Mouse (Mus musculus) CH12.LX (cell line): Measurements from ENCODE around the gene Ddah1. TPM values are rescaled to one million over a fixed set of nuclear protein-coding genes. Genes with fewer than 3 reads are reported as not detected.

Experiments
- DNase-seq: peaks from one replicate; pipeline ENCODE4 v3.0.0-alpha.2; 2013; ENCODE audit errors: extremely low read depth
- H3K27ac ChIP-seq: 2 replicates; pipeline ENCODE4 v1.5.1; 2012; ENCODE audit warnings: low read depth, mild to moderate bottlenecking, control low read depth, moderate library complexity; ENCODE audit not compliant: insufficient read depth
- H3K27me3 ChIP-seq: replicated peaks from 2 replicates; pipeline ENCODE3; 2012; ENCODE audit warnings: inconsistent platforms
- H3K36me3 ChIP-seq, 2 experiments: replicated peaks in 1 of 2; 2 replicates each; pipeline versions ENCODE3 to v1.6.1; 2012; ENCODE audit warnings: inconsistent platforms in 1 of 2, low read length in 1 of 2, mild to moderate bottlenecking in 1 of 2, mixed read lengths in 1 of 2, moderate library complexity in 1 of 2; ENCODE audit not compliant: control insufficient read depth in 1 of 2, insufficient read depth in 1 of 2
- H3K4me1 ChIP-seq, 2 experiments: 2 replicates each; pipeline ENCODE4 v1.6.1; 2012; ENCODE audit warnings: inconsistent platforms in 1 of 2, moderate library complexity in 1 of 2; ENCODE audit not compliant: insufficient read depth in 2 of 2, control insufficient read depth in 1 of 2
- H3K4me2 ChIP-seq: 2 replicates; pipeline ENCODE4 v1.6.1; 2012; ENCODE audit warnings: low read depth, mild to moderate bottlenecking, control low read depth; ENCODE audit not compliant: poor library complexity, insufficient read depth, severe bottlenecking
- H3K4me3 ChIP-seq, 3 experiments: fragments of 150-350 bp in 1 of 3; sonication (generic) in 1 of 3; replicated peaks in 1 of 3; 2 replicates each; pipeline versions ENCODE3 to v1.5.1; 2011 to 2012; ENCODE audit warnings: low read depth in 2 of 3, low read length in 2 of 3, mild to moderate bottlenecking in 2 of 3, moderate library complexity in 2 of 3, control low read depth in 1 of 3, improper control_type of control experiment in 1 of 3, inconsistent platforms in 1 of 3, mixed read lengths in 1 of 3; ENCODE audit not compliant: poor library complexity in 1 of 3
- H3K79me2 ChIP-seq: replicated peaks from 2 replicates; pipeline ENCODE4 v1.6.1; 2012; ENCODE audit warnings: mild to moderate bottlenecking, moderate library complexity; ENCODE audit not compliant: control insufficient read depth, poor library complexity, insufficient read depth, severe bottlenecking; ENCODE audit errors: extremely low read depth
- H3K9ac ChIP-seq: 2 replicates; pipeline ENCODE4 v1.6.1; 2012; ENCODE audit warnings: low read depth, mild to moderate bottlenecking, control low read depth, moderate library complexity; ENCODE audit not compliant: insufficient read depth
- H3K9me3 ChIP-seq: replicated peaks from 2 replicates; pipeline ENCODE3; 2012; ENCODE audit warnings: low read length, inconsistent platforms, mixed read lengths
- CHD1 ChIP-seq: IDR thresholded peaks from 2 replicates; pipeline ENCODE4 v1.6.1; 2012; ENCODE audit warnings: low read depth, low read length, improper control_type of control experiment, inconsistent platforms
- CHD2 ChIP-seq: IDR thresholded peaks from 2 replicates; pipeline ENCODE4 v1.6.1; 2011; ENCODE audit warnings: low read length, improper control_type of control experiment
- CTCF ChIP-seq, 2 experiments: IDR thresholded peaks in 1 of 2; conservative IDR thresholded peaks in 1 of 2; 2 replicates each; pipeline ENCODE4 v1.5.1; 2011 to 2012; ENCODE audit warnings: low read depth in 2 of 2, low read length in 2 of 2, improper control_type of control experiment in 1 of 2, inconsistent platforms in 1 of 2, mild to moderate bottlenecking in 1 of 2, moderate library complexity in 1 of 2
- E2F4 ChIP-seq: IDR thresholded peaks from 2 replicates; pipeline ENCODE4 v1.6.1; 2011; ENCODE audit warnings: low read depth, low read length, improper control_type of control experiment; ENCODE audit not compliant: insufficient replicate concordance
- ELF1 ChIP-seq: IDR thresholded peaks from 2 replicates; pipeline ENCODE4 v1.6.1; 2014; ENCODE audit warnings: low read depth, mild to moderate bottlenecking, inconsistent platforms, low read length, improper control_type of control experiment
- EP300 ChIP-seq: IDR thresholded peaks from 2 replicates; pipeline ENCODE4 v1.6.1; 2011; ENCODE audit warnings: low read length, improper control_type of control experiment
- ETS1 ChIP-seq: conservative IDR thresholded peaks from 2 replicates; pipeline ENCODE4 v1.6.1; 2012; ENCODE audit warnings: low read depth, mild to moderate bottlenecking, inconsistent platforms, low read length, improper control_type of control experiment, moderate library complexity
- IRF4 ChIP-seq: IDR thresholded peaks from 2 replicates; pipeline ENCODE4 v1.6.1; 2014; ENCODE audit warnings: low read depth, mild to moderate bottlenecking, inconsistent platforms, low read length, improper control_type of control experiment
- JUN ChIP-seq: IDR thresholded peaks from 2 replicates; pipeline ENCODE4 v1.6.1; 2011; ENCODE audit warnings: low read depth, mild to moderate bottlenecking, low read length, improper control_type of control experiment, moderate library complexity; ENCODE audit not compliant: insufficient read depth
- JUND ChIP-seq: conservative IDR thresholded peaks from 2 replicates; pipeline ENCODE4 v1.6.1; 2011; ENCODE audit warnings: low read depth, low read length, improper control_type of control experiment
- MAFK ChIP-seq: IDR thresholded peaks from 2 replicates; pipeline ENCODE4 v1.6.1; 2011; ENCODE audit warnings: low read length, improper control_type of control experiment; ENCODE audit not compliant: insufficient replicate concordance
- MAX ChIP-seq: IDR thresholded peaks from 2 replicates; pipeline ENCODE4 v1.6.1; 2011; ENCODE audit warnings: low read length, improper control_type of control experiment
- MEF2A ChIP-seq: IDR thresholded peaks from 2 replicates; pipeline ENCODE4 v1.6.1; 2014; ENCODE audit warnings: low read depth, mild to moderate bottlenecking, inconsistent platforms, low read length, improper control_type of control experiment, borderline replicate concordance
- MXI1 ChIP-seq: IDR thresholded peaks from 2 replicates; pipeline ENCODE4 v1.6.1; 2011; ENCODE audit warnings: mild to moderate bottlenecking, low read depth, low read length, improper control_type of control experiment
- NELFE ChIP-seq: IDR thresholded peaks from 2 replicates; pipeline ENCODE4 v1.6.1; 2011; ENCODE audit warnings: low read depth, low read length, improper control_type of control experiment
- NRF1 ChIP-seq: IDR thresholded peaks from 2 replicates; pipeline ENCODE4 v1.6.1; 2014; ENCODE audit warnings: low read depth, mild to moderate bottlenecking, inconsistent platforms, low read length, improper control_type of control experiment, moderate library complexity
- PAX5 ChIP-seq: IDR thresholded peaks from 2 replicates; pipeline ENCODE4 v1.6.1; 2012; ENCODE audit warnings: low read length, inconsistent platforms, mixed read lengths
- POLR2A ChIP-seq: IDR thresholded peaks from 2 replicates; pipeline ENCODE4 v1.6.1; 2011; ENCODE audit warnings: low read depth, mild to moderate bottlenecking, improper control_type of control experiment, low read length
- POLR2AphosphoS2 ChIP-seq: IDR thresholded peaks from 2 replicates; pipeline ENCODE4 v1.6.1; 2011; ENCODE audit warnings: low read depth, low read length, improper control_type of control experiment
- SIN3A ChIP-seq: IDR thresholded peaks from 2 replicates; pipeline ENCODE4 v1.6.1; 2012; ENCODE audit warnings: low read length, improper control_type of control experiment, inconsistent platforms
- SMC3 ChIP-seq: IDR thresholded peaks from 2 replicates; pipeline ENCODE4 v1.6.1; 2011; ENCODE audit warnings: low read depth, low read length, improper control_type of control experiment
- USF2 ChIP-seq: conservative IDR thresholded peaks from 2 replicates; pipeline ENCODE4 v1.6.1; 2011; ENCODE audit warnings: low read depth, low read length, improper control_type of control experiment
- ZC3H11A ChIP-seq: IDR thresholded peaks from 2 replicates; pipeline ENCODE4 v1.6.1; 2012; ENCODE audit warnings: low read depth, mild to moderate bottlenecking, inconsistent platforms, low read length, improper control_type of control experiment
- ZKSCAN1 ChIP-seq: IDR thresholded peaks from 2 replicates; pipeline ENCODE4 v1.6.1; 2012; ENCODE audit warnings: low read depth, inconsistent platforms, low read length, improper control_type of control experiment, borderline replicate concordance
- ZMIZ1 ChIP-seq: IDR thresholded peaks from 2 replicates; pipeline ENCODE4 v1.6.1; 2012; ENCODE audit warnings: low read depth, mild to moderate bottlenecking, inconsistent platforms, low read length, improper control_type of control experiment
- ZNF384 ChIP-seq: IDR thresholded peaks from 2 replicates; pipeline ENCODE4 v1.6.1; 2012; ENCODE audit warnings: low read depth, low read length, improper control_type of control experiment, inconsistent platforms
- dilution Hi-C: fragments of 300-500 bp; cut with MboI; formaldehyde crosslinking; loops from 2 replicates; pipeline ENCODE4 v1.14.3; 2020; ENCODE audit warnings: low sequenced_read_pairs; ENCODE audit not compliant: extremely low pct_unique_long_range_greater_than_20kb, extremely low pct_ligation_motif_present
- in situ Hi-C: fragments of 300-500 bp; cut with MboI; formaldehyde crosslinking; loops from 3 replicates; pipeline ENCODE4 v1.14.3; 2019; ENCODE audit warnings: low sequenced_read_pairs, low pct_ligation_motif_present, low pct_unique_long_range_greater_than_20kb, mixed read lengths
- polyA plus RNA-seq: library from polyadenylated mRNA; unstranded; fragments of >175 nt; gene quantifications from 2 replicates; pipeline ENCODE4 v1.2.1, GENCODE M21; 2012; ENCODE audit warnings: low read depth; ENCODE audit not compliant: insufficient read length
- total RNA-seq, 2 experiments: library from RNA; depleted of rRNA; stranded (reverse); fragments of 300-350 nt in 1 of 2; fragments of >200 nt in 1 of 2; gene quantifications; 2 replicates each; pipeline ENCODE4 v1.2.3; 2012 to 2014

The Ddah1 gene
- total and polyA plus RNA-seq, 3 experiments: not detected

- dilution Hi-C loops (no loop called here), in situ Hi-C loops (no loop called here)
- no peak overlapping the region for H3K9ac ChIP-seq
- H3K79me2 ChIP-seq: no peaks in the 10 kb centered on the region
- no peaks in the 10 kb centered on the region for H3K36me3 ChIP-seq
- H3K27me3 ChIP-seq: no peaks in the 10 kb centered on the region
- H3K9me3 ChIP-seq: peaks cover 3% of the 10 kb centered on the region
- H3K4me1 ChIP-seq: no peaks in the 10 kb centered on the region
- H3K4me3 ChIP-seq: no peak overlapping the region
- TF ChIP-seq SMC3 (no peak), USF2 (no peak), IRF4 (no peak), CHD1 (no peak), MXI1 (no peak)
- H3K27ac ChIP-seq: no peak overlapping the region
- DNase-seq: no peak
- H3K4me2 ChIP-seq: no peak overlapping the region
Observed at GRCm38 (mm10) chr3:145790233-145790632, 31.8 kb downstream of the Ddah1 start.

- Histone ChIP-seq H3K4me1 (no peaks in the 10 kb centered on the region), H3K79me2 (no peaks in the 10 kb centered on the region), H3K4me2 (no peak overlapping the region), H3K9me3 (peaks cover 3% of the 10 kb centered on the region), H3K27me3 (no peaks in the 10 kb centered on the region), H3K9ac (no peak overlapping the region), H3K27ac (no peak overlapping the region), H3K36me3 (no peaks in the 10 kb centered on the region), H3K4me3 (no peak overlapping the region)
- dilution Hi-C loops (no loop called here), in situ Hi-C loops (no loop called here)
- TF ChIP-seq JUN (no peak), EP300 (no peak), ZC3H11A (no peak), ELF1 (no peak), SMC3 (no peak), ZMIZ1 (no peak), POLR2A (no peak), CTCF (conservative IDR thresholded peaks at IDR 0.05 in 1 of 2, IDR thresholded peaks at IDR 0.05 in 1 of 2; ENCODE audit: low read depth in 2 of 2, low read length in 2 of 2) (no peak), MAX (no peak), NELFE (no peak), POLR2AphosphoS2 (no peak)
- DNase-seq: no peak
Observed at GRCm38 (mm10) chr3:145790709-145791108, 32.2 kb downstream of the Ddah1 start.

- dilution Hi-C loops (no loop called here), in situ Hi-C loops (no loop called here)
- Histone ChIP-seq H3K4me3 (no peak overlapping the region), H3K9ac (no peak overlapping the region), H3K4me2 (no peak overlapping the region), H3K9me3 (peaks cover 3% of the 10 kb centered on the region), H3K4me1 (no peaks in the 10 kb centered on the region; a peak in 1 of 4 replicates), H3K27me3 (no peaks in the 10 kb centered on the region), H3K27ac (no peak overlapping the region), H3K79me2 (no peaks in the 10 kb centered on the region), H3K36me3 (no peaks in the 10 kb centered on the region)
- TF ChIP-seq SIN3A (no peak), IRF4 (no peak), POLR2A (no peak), JUND (no peak), ELF1 (no peak), E2F4 (no peak), ETS1 (no peak), NRF1 (no peak), MXI1 (no peak), MEF2A (no peak), ZKSCAN1 (no peak), MAFK (no peak), SMC3 (no peak), CHD2 (no peak), ZNF384 (no peak), PAX5 (no peak), USF2 (no peak), CTCF (conservative IDR thresholded peaks at IDR 0.05 in 1 of 2, IDR thresholded peaks at IDR 0.05 in 1 of 2; ENCODE audit: low read depth in 2 of 2, low read length in 2 of 2) (no peak)
- no peak for DNase-seq
Observed at GRCm38 (mm10) chr3:145794355-145794754, 35.9 kb downstream of the Ddah1 start.
